Mouse (Mus musculus) urinary bladder, postnatal 10 days (tissue): ENCODE measurements around the gene Atf6.

ENCODE experiments used
- DNase-seq: peaks from one replicate; pipeline ENCODE4 v3.0.0; 2022; ENCODE audit warnings: low spot score

Atf6 gene

DNA sequence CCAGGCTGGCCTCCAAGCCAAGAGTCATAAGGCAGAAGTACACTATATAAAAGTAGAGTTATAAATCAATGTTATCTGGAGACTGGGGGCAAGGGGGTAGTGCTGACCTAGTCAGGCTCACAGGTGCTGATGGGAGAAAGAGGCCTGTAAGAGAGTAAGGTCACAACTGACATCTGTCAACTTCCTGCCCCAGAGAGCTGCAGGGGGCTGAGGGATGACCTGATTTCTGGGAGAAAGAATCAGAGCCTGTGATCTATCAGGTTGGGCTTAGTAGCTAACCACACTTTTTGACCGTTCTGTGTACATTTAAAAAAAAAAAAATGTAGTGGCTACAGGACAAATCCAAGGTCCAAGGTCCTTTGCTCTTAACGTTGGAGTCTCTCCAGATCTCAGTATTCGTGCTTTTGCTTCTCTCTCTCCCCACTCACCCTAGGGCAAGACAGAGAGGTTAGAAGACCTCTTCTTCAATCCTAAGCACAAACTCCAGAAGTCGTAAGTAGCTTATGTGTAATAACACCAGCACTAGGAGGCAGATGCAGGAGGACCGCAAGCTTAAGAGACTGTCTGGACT, 15.4 kb upstream of the Atf6 start:
- no peak for DNase-seq

GRCm38 (mm10) chr1:170876906-170877305, 9.3 kb upstream of the Atf6 start:
- no peak for DNase-seq

GRCm38 (mm10) chr1:170875676-170876075, 8.1 kb upstream of the Atf6 start:
- no peak for DNase-seq

- DNase-seq = no peak
Measured at GRCm38 (mm10) chr1:170871961-170872360, 4.4 kb upstream of the Atf6 start.

DNA sequence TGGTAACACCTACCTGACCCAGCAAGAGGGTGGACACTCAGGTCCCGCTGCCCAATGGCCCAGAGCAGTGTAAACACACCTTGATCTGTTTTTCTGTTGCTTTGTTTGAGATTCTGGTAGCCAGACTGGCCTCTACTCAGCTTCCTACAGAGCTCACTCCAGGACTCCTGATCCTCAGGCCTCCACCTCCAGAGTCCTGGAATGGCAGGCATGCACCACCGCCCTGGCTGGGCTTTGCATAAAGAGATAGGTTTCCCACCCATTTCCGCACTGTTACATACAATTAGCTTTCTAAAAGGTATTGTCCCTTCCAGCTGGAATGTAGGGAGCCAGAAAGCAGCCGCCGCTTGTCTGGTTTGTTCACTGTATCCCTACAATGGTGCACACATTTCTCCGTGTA, 3.8 kb upstream of the Atf6 start:
- DNase-seq = no peak

DNA sequence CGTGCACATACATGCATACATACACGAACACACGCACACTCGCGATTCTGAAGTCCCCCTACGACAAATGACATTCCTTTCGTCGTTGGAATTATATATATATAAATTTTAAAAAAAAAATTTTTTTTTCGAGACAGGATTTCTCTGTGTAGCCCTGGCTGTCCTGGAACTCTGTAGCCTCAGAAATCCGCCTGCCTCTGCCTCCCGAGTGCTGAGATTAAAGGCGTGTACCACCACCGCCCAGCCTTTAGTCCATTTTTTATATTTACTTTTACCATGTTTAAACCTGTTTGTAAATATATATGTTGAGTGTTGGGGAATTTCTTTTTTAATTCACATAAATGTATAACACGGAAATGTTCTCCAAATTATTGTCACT, 1.3 kb upstream of the Atf6 start:
- no peak for DNase-seq

DNA sequence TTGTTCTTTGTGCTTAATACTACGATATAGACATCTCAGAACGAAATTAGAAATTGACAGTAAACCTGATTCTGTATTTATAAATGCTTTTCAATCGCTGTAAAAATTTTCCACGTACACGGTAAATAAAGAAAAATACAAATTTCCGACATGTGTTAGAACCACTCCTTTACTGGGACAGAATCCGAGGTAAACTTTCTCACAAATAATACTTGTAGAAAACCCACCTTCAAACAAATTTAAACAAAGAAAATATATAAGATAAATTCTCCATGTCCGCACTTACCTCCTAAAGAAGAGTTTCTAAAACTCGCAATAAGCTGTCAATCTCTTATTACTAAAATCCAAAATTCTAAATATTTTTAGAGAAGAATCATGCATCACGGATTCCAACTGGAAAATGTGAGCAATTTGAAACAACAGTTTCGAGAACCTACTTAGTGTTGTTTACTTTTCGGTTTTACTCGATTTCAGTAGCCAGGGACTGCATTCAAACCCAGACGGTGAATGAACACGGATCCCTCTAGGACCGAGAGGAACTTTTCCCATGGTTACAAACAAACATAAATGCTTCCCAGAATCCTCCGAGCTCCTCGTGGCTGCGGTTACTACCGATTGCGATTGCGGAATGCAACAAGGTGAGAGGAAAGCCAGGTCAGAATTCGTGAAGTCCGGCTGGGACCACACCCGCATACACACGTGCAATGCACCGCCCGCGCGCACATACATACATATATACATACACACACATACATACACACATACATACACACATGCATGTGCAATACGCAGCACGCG, 735 bp upstream of the Atf6 start:
- DNase-seq = no peak

- DNase-seq = no peak
Measured at GRCm38 (mm10) chr1:170866992-170867690, 430 bp downstream of the Atf6 start.

- DNase-seq = no peak
Measured at GRCm38 (mm10) chr1:170865406-170865805, 2.2 kb downstream of the Atf6 start.

DNA sequence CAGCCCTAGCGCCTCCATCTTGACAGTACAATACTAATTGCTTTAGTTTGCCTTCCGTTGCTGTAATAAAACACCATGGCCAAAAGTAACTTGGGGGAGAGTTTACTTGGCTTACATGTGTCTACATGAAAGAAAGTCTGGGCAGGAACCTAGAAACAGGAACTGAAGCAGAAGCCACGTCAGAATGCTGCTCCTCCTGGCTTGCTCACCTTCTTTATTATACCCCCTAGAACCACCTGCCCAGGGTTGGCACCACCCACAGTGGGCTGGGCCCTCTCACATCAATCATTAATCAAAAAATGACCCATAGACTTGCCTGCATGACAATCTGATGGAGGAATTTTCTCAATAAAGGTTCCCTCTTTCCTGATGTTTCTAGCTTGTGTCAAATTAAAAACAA, 2.8 kb downstream of the Atf6 start:
- DNase-seq = no peak

- DNase-seq = no peak
Measured at GRCm38 (mm10) chr1:170864234-170864633, 3.3 kb downstream of the Atf6 start.

DNA sequence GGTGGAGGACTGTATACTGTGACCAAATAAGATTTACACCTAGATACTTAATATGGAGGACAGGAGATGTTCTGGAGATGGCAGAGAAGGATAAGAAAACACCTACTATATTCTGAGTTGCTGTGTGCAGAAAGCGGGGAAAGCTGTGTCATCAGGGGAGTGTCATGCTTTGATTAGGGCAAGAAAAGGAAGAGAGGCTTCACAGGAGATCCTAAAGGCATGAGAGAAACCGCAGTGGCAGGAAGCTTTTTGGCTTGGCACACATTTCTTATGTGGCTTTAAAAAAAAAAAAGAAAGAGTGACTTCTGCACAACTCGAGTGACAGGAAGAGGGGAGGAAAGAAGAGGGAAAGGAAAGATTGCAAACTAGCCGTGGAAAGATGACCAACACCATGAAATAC, 4.5 kb downstream of the Atf6 start:
- DNase-seq = no peak

- no peak for DNase-seq
Measured at GRCm38 (mm10) chr1:170862435-170862717, 5.2 kb downstream of the Atf6 start.

- DNase-seq = no peak
Measured at GRCm38 (mm10) chr1:170861671-170862434, 5.7 kb downstream of the Atf6 start.

- no peak for DNase-seq
Measured at GRCm38 (mm10) chr1:170858872-170859271, 8.7 kb downstream of the Atf6 start.

- no peak for DNase-seq
Measured at GRCm38 (mm10) chr1:170857369-170857768, 10.2 kb downstream of the Atf6 start.

DNA sequence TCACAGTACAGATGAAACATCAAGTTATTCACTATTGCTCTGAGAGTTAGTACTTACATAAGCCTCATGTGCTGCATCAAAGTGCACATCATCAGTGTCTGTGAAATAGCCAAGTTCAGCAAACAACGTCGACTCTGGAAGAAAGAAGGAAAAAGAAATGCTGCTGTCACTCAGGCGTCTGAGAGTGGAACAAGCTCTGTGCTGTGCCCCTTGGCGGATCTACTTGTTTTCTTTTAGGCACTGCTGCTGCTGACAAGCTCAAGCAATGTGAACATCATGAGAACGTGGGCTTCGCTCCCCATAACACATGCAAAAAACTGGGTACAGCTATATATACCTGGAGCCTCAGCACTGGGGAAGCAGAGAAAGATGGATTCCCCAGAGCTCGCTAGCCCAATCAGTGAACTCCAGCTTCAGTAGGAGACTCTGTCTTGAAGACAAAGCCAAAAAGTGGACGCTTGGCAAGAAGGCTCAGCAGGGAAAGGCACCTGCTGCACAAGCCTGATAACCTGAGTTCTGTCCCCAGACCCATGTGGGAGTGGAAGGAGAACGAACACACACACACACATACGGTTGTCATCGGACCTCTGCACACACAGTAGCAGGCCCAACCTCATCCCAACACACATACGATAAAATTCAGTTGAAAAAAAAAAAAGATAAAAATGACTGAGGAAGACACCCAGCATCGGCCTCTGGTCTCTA, 12.4 kb downstream of the Atf6 start:
- no peak for DNase-seq

- no peak for DNase-seq
Measured at GRCm38 (mm10) chr1:170853604-170854003, 14.0 kb downstream of the Atf6 start.

GRCm38 (mm10) chr1:170850637-170851624, 16.6 kb downstream of the Atf6 start:
- DNase-seq = no peak

DNA sequence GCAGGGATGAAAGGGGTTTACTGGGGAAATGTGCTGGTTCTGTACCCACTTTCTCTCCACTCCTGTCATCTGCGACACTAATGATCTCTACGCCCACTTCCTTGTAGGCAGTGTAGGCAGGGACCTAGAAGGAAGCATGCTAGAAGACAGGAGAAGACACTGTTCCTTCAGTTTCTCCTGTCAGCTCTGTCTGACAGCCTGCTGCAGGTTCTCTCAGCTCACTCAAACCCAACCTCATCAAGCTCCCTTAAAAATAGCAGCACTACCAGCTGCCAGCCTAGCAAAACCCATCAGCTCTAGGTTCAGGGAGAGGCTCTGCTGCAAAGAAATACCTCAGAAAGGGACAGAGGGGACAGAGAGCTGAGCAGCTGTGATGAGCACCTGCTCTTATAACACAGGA, 17.6 kb downstream of the Atf6 start:
- no peak for DNase-seq
